Mouse (Mus musculus): ENCODE data around the gene Gmpr. TPM values are rescaled to one million over a fixed set of nuclear protein-coding genes. Genes with fewer than 3 reads are reported as not detected.

Gene Gmpr
- polyA plus RNA-seq, 1 experiment: 9.3 TPM

DNA sequence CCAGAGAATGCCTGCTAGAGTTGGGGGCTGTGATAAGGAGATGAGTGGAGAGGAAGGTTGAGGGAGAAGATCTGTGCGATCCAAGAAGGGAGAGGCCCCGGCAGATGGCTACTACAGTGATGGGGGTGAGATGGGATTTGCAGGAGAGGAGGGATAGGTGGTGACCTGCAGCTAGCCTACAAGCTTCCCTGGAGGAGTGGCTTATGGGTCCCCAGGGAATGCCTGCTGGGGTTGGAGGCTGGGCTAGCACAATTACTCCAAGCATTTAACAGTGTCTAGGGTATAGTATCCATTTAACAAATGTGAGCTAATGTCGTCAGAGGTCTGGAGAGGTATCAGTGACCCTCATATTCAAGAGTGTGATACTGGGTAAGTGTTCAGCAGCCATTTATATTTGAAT is 7.9 kb upstream of the Gmpr start:
- Histone ChIP-seq H3K4me1 (ENCODE audit: control insufficient read depth, insufficient read depth, low read length) (no peaks in the 10 kb centered on the region), H3K27ac (ENCODE audit: insufficient read depth, low read length) (no peak overlapping the region), H3K4me3 (ENCODE audit: insufficient read depth, low read length) (no peak overlapping the region)
- no peak for TF ChIP-seq POLR2A (IDR thresholded peaks at IDR 0.05; ENCODE audit: low read depth, low read length)
- TF ChIP-seq CTCF (IDR thresholded peaks at IDR 0.05; ENCODE audit: borderline replicate concordance, insufficient read depth, low read length): no peak

DNA sequence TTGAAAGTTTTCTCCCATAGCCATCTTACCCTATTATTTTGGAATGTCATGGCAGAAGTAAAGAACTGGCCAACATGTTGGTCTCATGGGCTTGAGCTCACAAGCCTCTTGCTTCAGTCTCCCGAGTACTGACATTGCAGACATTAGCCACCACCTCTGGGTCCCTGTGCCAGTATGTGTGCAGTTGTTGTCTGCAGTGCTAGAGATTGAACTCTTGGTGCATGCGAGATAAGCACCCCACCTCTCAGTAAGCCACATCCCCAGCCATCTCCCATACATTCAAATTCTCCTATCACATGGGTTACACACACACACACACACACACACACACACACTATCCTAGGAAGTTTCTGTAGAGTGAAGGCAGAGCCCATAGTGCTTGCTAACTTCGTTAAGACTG is 7.3 kb upstream of the Gmpr start:
- H3K4me1 ChIP-seq (ENCODE audit: control insufficient read depth, insufficient read depth, low read length): no peaks in the 10 kb centered on the region
- no peak for TF ChIP-seq POLR2A (IDR thresholded peaks at IDR 0.05; ENCODE audit: low read depth, low read length)
- H3K4me3 ChIP-seq (ENCODE audit: insufficient read depth, low read length): no peak overlapping the region
- H3K27ac ChIP-seq (ENCODE audit: insufficient read depth, low read length): no peak overlapping the region

DNA sequence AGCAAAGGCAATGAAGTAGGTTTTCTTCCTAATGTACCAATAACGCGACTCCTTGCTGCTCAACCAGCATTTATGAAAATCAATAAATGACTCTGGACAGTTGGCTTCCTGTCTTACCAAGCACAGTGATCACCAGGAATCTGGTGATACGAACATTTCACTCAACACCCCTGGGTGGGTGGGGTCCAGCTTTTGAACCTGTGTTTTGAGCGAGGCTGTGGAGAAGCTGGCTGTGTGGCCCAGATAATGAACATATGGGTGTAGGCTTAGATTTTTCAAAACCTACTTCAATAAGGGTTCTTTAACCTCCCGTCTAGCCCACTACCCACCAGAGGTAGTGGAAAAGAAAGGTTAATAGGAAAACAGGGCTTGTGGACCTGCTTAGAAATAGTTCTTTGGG is 4.5 kb upstream of the Gmpr start:
- Histone ChIP-seq H3K27ac (ENCODE audit: insufficient read depth, low read length) (no peak overlapping the region), H3K4me3 (ENCODE audit: insufficient read depth, low read length) (no peak overlapping the region), H3K4me1 (ENCODE audit: control insufficient read depth, insufficient read depth, low read length) (no peaks in the 10 kb centered on the region)
- no peak for TF ChIP-seq CTCF (IDR thresholded peaks at IDR 0.05; ENCODE audit: borderline replicate concordance, insufficient read depth, low read length)
- TF ChIP-seq POLR2A (IDR thresholded peaks at IDR 0.05; ENCODE audit: low read depth, low read length): no peak

DNA sequence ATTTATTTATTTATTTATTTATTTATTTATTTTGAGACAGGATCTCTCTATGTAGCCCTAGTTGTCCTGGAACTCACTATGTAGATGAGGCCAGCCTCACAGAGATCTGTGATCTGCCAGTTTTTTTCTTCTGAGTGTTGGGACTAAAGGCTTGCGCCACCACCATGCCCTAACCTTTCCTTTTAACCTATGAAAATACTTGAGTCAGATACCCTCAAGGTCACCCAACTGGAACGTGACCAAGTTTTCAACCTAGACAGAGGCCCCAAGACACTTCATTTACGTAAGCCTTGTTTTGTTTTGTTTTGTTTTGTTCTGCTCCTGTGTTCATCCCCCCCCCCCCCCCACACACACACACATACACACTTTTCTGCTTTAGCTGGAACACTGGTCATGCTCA is 1.7 kb upstream of the Gmpr start:
- no peak for TF ChIP-seq POLR2A (IDR thresholded peaks at IDR 0.05; ENCODE audit: low read depth, low read length)
- no peak overlapping the region for H3K4me3 ChIP-seq (ENCODE audit: insufficient read depth, low read length)
- H3K27ac ChIP-seq (ENCODE audit: insufficient read depth, low read length): no peak overlapping the region
- no peaks in the 10 kb centered on the region for H3K4me1 ChIP-seq (ENCODE audit: control insufficient read depth, insufficient read depth, low read length)

DNA sequence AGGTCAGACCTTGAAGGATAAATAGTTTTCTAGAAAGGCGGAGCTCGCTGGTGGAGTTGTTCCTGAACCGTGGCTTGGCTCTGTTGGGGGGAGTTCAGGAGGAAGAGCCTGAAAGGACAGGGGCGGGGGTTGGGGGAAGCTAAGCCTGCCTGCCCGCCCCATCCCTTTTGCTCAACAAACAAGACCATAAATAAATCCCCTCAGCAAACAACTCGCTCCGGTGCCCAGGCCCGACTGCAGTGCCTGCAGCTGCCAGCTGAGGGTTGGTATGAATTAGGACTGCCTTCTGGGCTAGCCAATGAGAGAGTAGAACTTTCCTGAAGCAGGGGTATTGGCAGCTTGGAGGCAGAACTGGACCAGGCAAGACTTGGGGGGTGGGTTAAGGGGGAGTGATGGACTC is 1.3 kb downstream of the Gmpr start:
- no peak for TF ChIP-seq CTCF (IDR thresholded peaks at IDR 0.05; ENCODE audit: borderline replicate concordance, insufficient read depth, low read length)
- peak; percentile 35; the same call in 1 of the 2 replicates for TF ChIP-seq POLR2A (IDR thresholded peaks at IDR 0.05; ENCODE audit: low read depth, low read length)

DNA sequence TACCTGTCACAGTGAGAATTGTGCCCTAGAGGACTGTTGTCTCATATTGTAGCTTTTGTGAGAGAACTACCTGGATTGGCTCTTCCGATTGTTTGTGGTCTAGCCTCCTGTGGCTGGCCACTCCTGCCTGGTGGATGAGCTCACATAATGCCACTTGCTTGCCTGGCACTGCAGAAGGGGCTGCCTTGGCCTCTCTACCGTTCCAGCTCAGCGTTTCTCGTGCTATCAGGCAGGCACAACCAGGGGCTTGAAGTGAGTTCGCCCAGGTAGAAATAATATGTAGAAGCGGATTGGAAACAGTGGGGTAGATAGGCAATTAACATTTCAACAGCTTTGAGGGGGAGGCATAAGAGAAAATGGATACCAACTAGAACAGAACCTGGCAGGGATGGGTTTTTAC is 2.1 kb downstream of the Gmpr start:
- peaks cover 9% of the 10 kb centered on the region for H3K4me1 ChIP-seq (ENCODE audit: control insufficient read depth, insufficient read depth, low read length)
- H3K4me3 ChIP-seq (ENCODE audit: insufficient read depth, low read length): no peak overlapping the region
- H3K27ac ChIP-seq (ENCODE audit: insufficient read depth, low read length): no peak overlapping the region
- TF ChIP-seq CTCF (IDR thresholded peaks at IDR 0.05; ENCODE audit: borderline replicate concordance, insufficient read depth, low read length) (no peak), POLR2A (IDR thresholded peaks at IDR 0.05; ENCODE audit: low read depth, low read length) (no peak)

More for the DNA sequence above, 1.3 kb downstream of the Gmpr start:
- Histone ChIP-seq H3K4me1 (ENCODE audit: control insufficient read depth, insufficient read depth, low read length) (peaks cover 9% of the 10 kb centered on the region), H3K4me3 (ENCODE audit: insufficient read depth, low read length) (peak overlapping the region; percentile 77), H3K27ac (ENCODE audit: insufficient read depth, low read length) (no peak overlapping the region)

DNA sequence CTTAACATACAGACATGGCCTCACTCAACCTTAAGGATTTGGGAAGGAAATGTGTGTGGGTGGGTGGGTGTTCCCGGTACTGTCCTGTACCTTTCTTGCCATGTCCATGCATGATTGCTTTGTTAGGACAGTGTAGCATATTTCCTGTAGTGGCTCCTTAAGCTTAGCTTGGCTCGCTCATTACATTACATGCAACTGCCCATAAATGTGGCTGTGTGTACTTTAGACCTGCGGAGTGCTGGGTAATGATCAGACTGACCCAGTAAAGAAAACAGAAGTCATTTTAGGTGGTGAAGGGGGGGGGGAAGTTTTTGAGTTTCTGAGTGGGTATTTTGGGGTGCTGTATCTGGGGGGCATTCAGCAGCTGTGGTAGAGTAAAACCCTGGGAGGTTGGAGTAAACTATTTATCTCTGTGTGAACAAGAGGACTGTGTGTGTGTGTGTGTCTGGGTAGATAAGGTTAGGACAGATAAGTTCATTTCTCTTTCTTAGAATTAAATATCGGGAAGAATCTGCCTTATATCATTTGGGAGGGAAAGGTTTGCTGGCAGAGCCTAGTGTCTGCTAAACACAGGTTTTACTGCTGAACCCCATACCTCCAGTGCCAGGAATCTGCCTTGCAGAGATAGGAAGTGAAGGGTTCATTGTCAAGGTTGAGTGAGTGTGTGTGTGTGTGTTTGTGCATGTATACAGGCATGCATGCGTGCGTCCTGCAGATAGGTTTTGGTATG is 4.6 kb downstream of the Gmpr start:
- no peak overlapping the region for H3K27ac ChIP-seq (ENCODE audit: insufficient read depth, low read length)
- H3K4me1 ChIP-seq (ENCODE audit: control insufficient read depth, insufficient read depth, low read length): peaks cover 13% of the 10 kb centered on the region
- TF ChIP-seq POLR2A (IDR thresholded peaks at IDR 0.05; ENCODE audit: low read depth, low read length): no peak
- no peak for TF ChIP-seq CTCF (IDR thresholded peaks at IDR 0.05; ENCODE audit: borderline replicate concordance, insufficient read depth, low read length)
- no peak overlapping the region for H3K4me3 ChIP-seq (ENCODE audit: insufficient read depth, low read length)

DNA sequence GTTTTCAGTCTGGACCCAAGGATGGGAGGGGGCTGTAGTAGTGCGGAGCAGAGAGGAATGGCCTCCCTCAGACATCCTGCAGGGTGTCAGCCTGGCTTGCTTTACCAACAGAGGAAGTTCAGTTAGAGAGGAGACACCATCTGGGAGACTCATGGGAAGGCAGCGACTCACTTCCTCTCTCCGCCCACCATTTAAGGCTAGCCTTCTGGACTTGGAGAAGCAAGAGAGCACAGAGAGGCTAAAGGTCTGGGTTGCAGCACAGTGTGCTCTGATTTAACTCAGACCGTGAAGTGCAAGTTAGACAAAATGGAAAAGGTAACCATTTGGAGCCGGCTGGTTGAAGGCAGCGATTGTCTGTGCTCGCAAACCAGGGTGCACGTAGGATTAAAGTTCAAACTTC is 5.3 kb downstream of the Gmpr start:
- H3K4me1 ChIP-seq (ENCODE audit: control insufficient read depth, insufficient read depth, low read length): peaks cover 15% of the 10 kb centered on the region

DNA sequence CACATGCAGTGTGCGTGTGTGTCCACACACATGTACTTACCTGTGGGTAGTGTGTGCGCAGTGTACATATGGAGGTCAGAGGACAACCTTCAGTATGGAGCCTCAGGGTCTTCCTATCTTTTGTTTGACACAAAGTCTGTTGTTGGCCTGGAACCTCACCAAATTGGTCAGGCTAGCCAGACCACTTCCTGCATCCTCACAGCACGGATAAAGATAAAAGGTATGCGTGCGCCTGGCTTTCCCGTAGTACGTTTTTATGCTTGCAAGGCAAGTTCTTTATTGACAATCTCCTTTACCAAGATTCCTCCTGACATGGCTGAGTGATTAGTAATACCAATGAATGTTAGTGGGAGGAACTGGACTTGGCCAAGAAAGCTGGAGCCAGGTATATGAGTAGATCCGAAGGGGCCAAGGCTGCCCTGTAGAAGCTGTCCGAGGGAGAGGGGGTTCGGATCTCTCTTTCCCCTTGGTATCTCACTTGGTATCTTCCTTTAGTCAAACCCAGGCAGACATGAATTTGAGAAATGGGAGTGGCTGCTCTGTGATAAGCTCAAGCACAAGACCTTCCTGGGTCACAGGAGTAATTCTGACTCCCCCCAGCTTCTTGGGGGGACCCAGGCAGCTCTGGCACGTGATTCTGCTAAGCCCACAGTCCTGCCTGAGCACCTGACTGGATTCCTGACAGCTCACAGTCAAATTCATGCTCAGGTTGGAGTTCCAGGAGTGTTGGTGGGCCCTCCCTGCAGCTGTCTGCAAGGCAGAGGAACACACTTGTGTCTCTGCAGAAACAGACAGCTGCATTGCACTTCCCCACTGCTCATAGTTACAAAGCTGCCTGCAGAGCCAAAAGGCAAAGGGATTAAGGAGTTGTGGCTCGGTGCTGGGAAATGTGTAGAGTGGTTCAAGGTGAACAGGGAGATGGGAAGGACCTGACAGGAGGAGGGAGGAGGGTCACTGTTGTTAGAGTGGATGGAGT is 6.1 kb downstream of the Gmpr start:
- TF ChIP-seq POLR2A (IDR thresholded peaks at IDR 0.05; ENCODE audit: low read depth, low read length): no peak
- TF ChIP-seq CTCF (IDR thresholded peaks at IDR 0.05; ENCODE audit: borderline replicate concordance, insufficient read depth, low read length): no peak
- Histone ChIP-seq H3K4me1 (ENCODE audit: control insufficient read depth, insufficient read depth, low read length) (peaks cover 15% of the 10 kb centered on the region), H3K27ac (ENCODE audit: insufficient read depth, low read length) (no peak overlapping the region; the same call in 1 of the 2 replicates), H3K4me3 (ENCODE audit: insufficient read depth, low read length) (no peak overlapping the region)

More for the DNA sequence above, 5.3 kb downstream of the Gmpr start:
- no peak overlapping the region; the same call in 1 of the 2 replicates for H3K27ac ChIP-seq (ENCODE audit: insufficient read depth, low read length)
- no peak overlapping the region for H3K4me3 ChIP-seq (ENCODE audit: insufficient read depth, low read length)
- no peak for TF ChIP-seq CTCF (IDR thresholded peaks at IDR 0.05; ENCODE audit: borderline replicate concordance, insufficient read depth, low read length)
- TF ChIP-seq POLR2A (IDR thresholded peaks at IDR 0.05; ENCODE audit: low read depth, low read length): 0 out of 2 replicates have a peak, but pooled peaks have one; percentile 19

DNA sequence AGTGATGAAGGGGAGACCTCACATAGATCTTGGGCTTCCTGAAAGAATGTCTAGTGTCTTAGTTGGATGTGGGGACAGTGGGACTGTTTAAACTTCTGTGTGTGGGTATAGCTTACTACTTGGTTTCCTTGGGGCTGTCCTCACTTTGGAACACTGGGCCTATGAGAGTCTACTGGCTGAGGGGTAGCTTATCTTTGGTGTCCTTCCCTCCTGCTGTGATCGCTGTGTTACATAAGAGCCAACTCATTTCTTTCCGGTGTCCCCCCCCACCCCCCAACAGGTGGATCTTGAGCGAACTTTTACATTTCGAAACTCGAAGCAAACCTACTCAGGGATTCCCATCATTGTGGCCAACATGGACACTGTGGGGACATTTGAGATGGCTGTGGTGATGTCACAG is 6.9 kb downstream of the Gmpr start:
- Histone ChIP-seq H3K27ac (ENCODE audit: insufficient read depth, low read length) (no peak overlapping the region), H3K4me3 (ENCODE audit: insufficient read depth, low read length) (no peak overlapping the region), H3K4me1 (ENCODE audit: control insufficient read depth, insufficient read depth, low read length) (peaks cover 15% of the 10 kb centered on the region)
- no peak for TF ChIP-seq CTCF (IDR thresholded peaks at IDR 0.05; ENCODE audit: borderline replicate concordance, insufficient read depth, low read length)
- no peak for TF ChIP-seq POLR2A (IDR thresholded peaks at IDR 0.05; ENCODE audit: low read depth, low read length)
